Mouse (Mus musculus): ENCODE data around the gene Ppp1r13b. TPM values are rescaled to one million over a fixed set of nuclear protein-coding genes. Genes with fewer than 3 reads are reported as not detected.

Ppp1r13b gene
- total and polyA plus RNA-seq, 2 experiments from 2014 or later = 11.2 to 18.2 TPM

- DNase-seq (ENCODE audit: low spot score) (no peak), ATAC-seq (ENCODE audit: insufficient read depth, low read depth) (no peak)
- no peaks in the 10 kb centered on the region for H3K27me3 ChIP-seq (ENCODE audit: control insufficient read depth, insufficient read depth, low read length)
- 83% methylated on average over 3 of the region's 3 CpGs for WGBS
- peaks cover 14% of the 10 kb centered on the region for H3K36me3 ChIP-seq (replicated peaks; ENCODE audit: control insufficient read depth, insufficient read depth, low read length)
- TF ChIP-seq EP300 (IDR thresholded peaks at IDR 0.05; ENCODE audit: low read depth) = no peak
- TF ChIP-seq CTCF (IDR thresholded peaks at IDR 0.05; ENCODE audit: low read depth) = no peak
- no peak overlapping the region for H3K27ac ChIP-seq (ENCODE audit: low read depth)
- H3K4me1 ChIP-seq (ENCODE audit: control insufficient read depth, insufficient read depth) = no peaks in the 10 kb centered on the region
- H3K4me2 ChIP-seq (ENCODE audit: low read depth, low read length) = no peak overlapping the region
- no peak overlapping the region for H3K9ac ChIP-seq (replicated peaks; ENCODE audit: low read depth, low read length)
- no peak overlapping the region for H3K4me3 ChIP-seq (ENCODE audit: low read depth, low read length)
- no peaks in the 10 kb centered on the region for H3K9me3 ChIP-seq (replicated peaks; ENCODE audit: control insufficient read depth, low read length)
Measured at GRCm38 (mm10) chr12:111875499-111875898, 32.4 kb downstream of the Ppp1r13b start.

GRCm38 (mm10) chr12:111874601-111875140 is 33.2 kb downstream of the Ppp1r13b start:
- no peak for ATAC-seq (ENCODE audit: insufficient read depth, low read depth)
- WGBS = 67% methylated on average over 1 of the region's 1 CpGs

GRCm38 (mm10) chr12:111872079-111872478 is 35.8 kb downstream of the Ppp1r13b start:
- no peak for DNase-seq (ENCODE audit: low spot score)
- no peak overlapping the region for H3K9ac ChIP-seq (replicated peaks; ENCODE audit: low read depth, low read length)

More at GRCm38 (mm10) chr12:111874601-111875140, 33.2 kb downstream of the Ppp1r13b start:
- Histone ChIP-seq H3K27me3 (ENCODE audit: control insufficient read depth, insufficient read depth, low read length) (no peaks in the 10 kb centered on the region), H3K9me3 (replicated peaks; ENCODE audit: control insufficient read depth, low read length) (no peaks in the 10 kb centered on the region), H3K9ac (replicated peaks; ENCODE audit: low read depth, low read length) (no peak overlapping the region), H3K4me3 (ENCODE audit: low read depth, low read length) (no peak overlapping the region), H3K27ac (ENCODE audit: low read depth) (no peak overlapping the region), H3K36me3 (replicated peaks; ENCODE audit: control insufficient read depth, insufficient read depth, low read length) (peaks cover 21% of the 10 kb centered on the region), H3K4me1 (ENCODE audit: control insufficient read depth, insufficient read depth) (no peaks in the 10 kb centered on the region), H3K4me2 (ENCODE audit: low read depth, low read length) (no peak overlapping the region)
- TF ChIP-seq CTCF (IDR thresholded peaks at IDR 0.05; ENCODE audit: low read depth) (no peak), EP300 (IDR thresholded peaks at IDR 0.05; ENCODE audit: low read depth) (no peak)
- DNase-seq (ENCODE audit: low spot score) = no peak

GRCm38 (mm10) chr12:111870811-111871210 is 37.1 kb downstream of the Ppp1r13b start:
- TF ChIP-seq EP300 (IDR thresholded peaks at IDR 0.05; ENCODE audit: low read depth) (no peak), CTCF (IDR thresholded peaks at IDR 0.05; ENCODE audit: low read depth) (no peak)
- Histone ChIP-seq H3K9me3 (replicated peaks; ENCODE audit: control insufficient read depth, low read length) (no peaks in the 10 kb centered on the region), H3K4me1 (ENCODE audit: control insufficient read depth, insufficient read depth) (no peaks in the 10 kb centered on the region), H3K27ac (ENCODE audit: low read depth) (no peak overlapping the region), H3K4me2 (ENCODE audit: low read depth, low read length) (no peak overlapping the region), H3K9ac (replicated peaks; ENCODE audit: low read depth, low read length) (no peak overlapping the region), H3K4me3 (ENCODE audit: low read depth, low read length) (no peak overlapping the region), H3K27me3 (ENCODE audit: control insufficient read depth, insufficient read depth, low read length) (no peaks in the 10 kb centered on the region), H3K36me3 (replicated peaks; ENCODE audit: control insufficient read depth, insufficient read depth, low read length) (peaks cover 43% of the 10 kb centered on the region)
- ATAC-seq (ENCODE audit: insufficient read depth, low read depth) (no peak), DNase-seq (ENCODE audit: low spot score) (no peak)
- WGBS = 92% methylated on average over 7 of the region's 7 CpGs

More at GRCm38 (mm10) chr12:111872079-111872478, 35.8 kb downstream of the Ppp1r13b start:
- no peak overlapping the region for H3K4me3 ChIP-seq (ENCODE audit: low read depth, low read length)
- ATAC-seq (ENCODE audit: insufficient read depth, low read depth) = no peak
- WGBS = 84% methylated on average over 5 of the region's 5 CpGs
- H3K4me1 ChIP-seq (ENCODE audit: control insufficient read depth, insufficient read depth) = no peaks in the 10 kb centered on the region
- no peak overlapping the region for H3K27ac ChIP-seq (ENCODE audit: low read depth)
- peaks cover 31% of the 10 kb centered on the region for H3K36me3 ChIP-seq (replicated peaks; ENCODE audit: control insufficient read depth, insufficient read depth, low read length)
- TF ChIP-seq CTCF (IDR thresholded peaks at IDR 0.05; ENCODE audit: low read depth) (no peak), EP300 (IDR thresholded peaks at IDR 0.05; ENCODE audit: low read depth) (no peak)
- no peaks in the 10 kb centered on the region for H3K27me3 ChIP-seq (ENCODE audit: control insufficient read depth, insufficient read depth, low read length)
- H3K4me2 ChIP-seq (ENCODE audit: low read depth, low read length) = no peak overlapping the region
- no peaks in the 10 kb centered on the region for H3K9me3 ChIP-seq (replicated peaks; ENCODE audit: control insufficient read depth, low read length)

- no peak overlapping the region for H3K4me3 ChIP-seq (ENCODE audit: low read depth, low read length)
- ATAC-seq (ENCODE audit: insufficient read depth, low read depth) = no peak
- no peak overlapping the region for H3K9ac ChIP-seq (replicated peaks; ENCODE audit: low read depth, low read length)
- no peak for DNase-seq (ENCODE audit: low spot score)
- 72% methylated on average over 1 of the region's 1 CpGs for WGBS
- no peaks in the 10 kb centered on the region for H3K4me1 ChIP-seq (ENCODE audit: control insufficient read depth, insufficient read depth)
- H3K9me3 ChIP-seq (replicated peaks; ENCODE audit: control insufficient read depth, low read length) = no peaks in the 10 kb centered on the region
- H3K36me3 ChIP-seq (replicated peaks; ENCODE audit: control insufficient read depth, insufficient read depth, low read length) = peaks cover 49% of the 10 kb centered on the region
- H3K27me3 ChIP-seq (ENCODE audit: control insufficient read depth, insufficient read depth, low read length) = no peaks in the 10 kb centered on the region
- no peak overlapping the region for H3K4me2 ChIP-seq (ENCODE audit: low read depth, low read length)
- H3K27ac ChIP-seq (ENCODE audit: low read depth) = no peak overlapping the region
- TF ChIP-seq EP300 (IDR thresholded peaks at IDR 0.05; ENCODE audit: low read depth) = no peak
- TF ChIP-seq CTCF (IDR thresholded peaks at IDR 0.05; ENCODE audit: low read depth) = no peak
Measured at GRCm38 (mm10) chr12:111869806-111870205, 38.1 kb downstream of the Ppp1r13b start.
